Mouse (Mus musculus) spleen, adult 12 weeks (tissue): ENCODE measurements around the gene 1520401A03Rik.

Experiments used
- DNase-seq: peaks from one replicate; pipeline ENCODE4 v3.0.0; 2022; ENCODE audit warnings: low spot score

Gene 1520401A03Rik

GRCm38 (mm10) chr17:23670516-23671074 is 52.0 kb downstream of the 1520401A03Rik start:
- no peak for DNase-seq

GRCm38 (mm10) chr17:23665511-23665910 is 57.1 kb downstream of the 1520401A03Rik start:
- no peak for DNase-seq

DNA sequence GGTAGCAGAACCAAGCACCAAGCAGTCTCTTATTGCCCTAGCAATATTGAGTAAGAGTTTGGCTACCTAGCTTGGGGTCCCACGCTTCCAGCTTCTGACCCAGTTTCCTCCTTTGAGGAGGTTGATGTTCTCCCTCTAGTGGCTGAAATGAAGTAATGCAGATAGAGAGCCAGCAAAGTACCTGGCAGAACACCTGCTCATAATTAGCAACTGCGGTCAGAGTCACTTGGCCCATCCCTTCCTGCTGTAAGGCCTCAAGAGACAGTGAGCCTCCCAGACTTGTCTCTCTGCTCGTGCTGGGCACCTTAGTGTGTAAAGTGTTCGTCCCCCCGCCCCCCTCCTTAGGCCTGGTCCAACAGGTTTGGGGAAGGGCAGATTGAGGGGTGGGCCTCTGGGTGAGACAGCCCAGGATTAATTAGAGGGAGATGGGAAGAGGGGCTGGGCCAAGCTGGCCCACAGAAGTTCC is 58.0 kb downstream of the 1520401A03Rik start:
- DNase-seq, result no peak

DNA sequence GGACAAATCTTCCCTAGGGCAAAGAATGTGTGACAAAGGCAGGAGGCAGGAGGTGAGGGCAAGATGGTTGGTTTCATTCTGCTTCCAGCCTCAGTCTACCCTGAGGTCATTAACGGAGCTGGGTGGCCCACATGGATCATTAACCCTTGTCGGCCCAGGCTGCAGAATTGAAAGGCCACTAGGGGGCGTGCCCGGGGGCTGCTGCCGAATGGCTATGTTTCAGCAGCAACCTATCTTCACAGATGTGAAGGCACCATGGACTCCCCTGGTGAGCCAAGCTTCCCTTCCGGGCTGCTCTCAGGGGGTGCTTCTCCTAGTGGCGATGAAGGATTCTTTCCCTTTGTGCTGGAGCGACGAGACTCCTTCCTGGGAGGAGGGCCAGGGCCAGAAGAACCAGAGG is 61.1 kb downstream of the 1520401A03Rik start:
- no peak for DNase-seq

GRCm38 (mm10) chr17:23660876-23661200 is 61.7 kb downstream of the 1520401A03Rik start:
- no peak for DNase-seq

DNA sequence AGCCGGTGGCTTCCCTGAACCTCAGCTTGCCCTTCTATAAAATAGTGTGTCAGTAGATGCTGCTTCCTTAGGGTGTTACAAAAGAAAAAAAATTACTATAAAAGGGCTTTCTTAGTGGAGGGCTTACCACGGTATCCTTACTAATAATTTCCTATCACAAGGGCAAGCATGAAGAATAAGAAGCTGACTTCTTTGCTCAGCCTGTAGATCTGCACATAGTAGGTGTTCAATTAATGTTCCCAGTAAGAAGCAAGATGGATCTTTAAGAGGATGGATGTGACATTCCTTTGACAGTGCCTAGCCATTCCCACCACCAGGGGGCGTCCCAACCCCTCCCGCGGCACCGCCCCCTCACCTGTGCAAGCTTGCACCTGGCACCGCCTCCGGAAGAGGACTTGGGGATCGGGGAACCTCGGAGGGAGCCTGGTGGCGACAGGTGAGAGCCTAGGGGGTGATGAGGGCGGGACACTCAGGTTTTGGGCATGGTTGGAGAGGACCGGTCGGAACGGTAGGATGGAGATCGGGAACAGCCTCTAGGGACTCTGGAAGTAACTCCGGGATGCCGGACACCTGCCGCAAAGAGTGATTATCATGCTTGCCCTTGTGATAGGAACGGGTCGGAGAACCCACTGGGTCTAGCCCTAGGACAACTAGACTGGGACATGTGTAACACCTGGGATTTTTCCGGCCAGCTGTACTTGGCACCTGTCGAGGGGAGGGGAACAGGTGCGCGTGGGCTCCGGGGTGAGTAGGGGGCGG is 62.3 kb downstream of the 1520401A03Rik start, which contains the start of gene Bicdl2:
Gene Bicdl2 (plus strand): TSS at position 390 of the 759 bp plus-strand sequence.
- DNase-seq, result no peak

- DNase-seq, result no peak
Measured at GRCm38 (mm10) chr17:23658450-23658849, 64.1 kb downstream of the 1520401A03Rik start.
